Mouse (Mus musculus): ENCODE data around the gene Rasgrf1. TPM values are rescaled to one million over a fixed set of nuclear protein-coding genes. Genes with fewer than 3 reads are reported as not detected.

Gene Rasgrf1
- total and polyA plus RNA-seq, 3 experiments, result not detected

DNA sequence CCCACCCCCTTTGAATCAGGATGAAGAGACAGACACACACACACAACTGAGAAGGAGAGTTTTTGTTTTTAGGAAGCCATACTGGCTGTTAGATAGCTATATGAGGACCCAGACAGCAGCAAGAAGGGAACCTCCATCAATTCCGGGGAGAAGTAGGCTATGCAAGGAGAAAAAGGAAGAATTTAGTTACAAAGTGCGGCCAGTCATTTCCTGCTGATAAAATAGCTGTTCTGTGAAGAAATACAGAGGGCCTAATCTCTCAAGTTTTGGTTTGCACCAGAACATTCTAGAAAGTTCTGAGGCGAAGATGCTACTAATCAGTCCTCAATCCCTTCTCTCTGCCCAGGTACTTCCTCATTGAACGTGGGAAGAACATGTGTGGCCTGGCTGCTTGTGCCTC, 165.6 kb downstream of the Rasgrf1 start:
- Histone ChIP-seq H3K36me3 (replicated peaks in 1 of 2; ENCODE audit: control insufficient read depth in 1 of 2, insufficient read depth in 1 of 2, low read length in 1 of 2) (peaks cover 49 to 61% of the 10 kb centered on the region in 2 experiments), H3K4me2 (ENCODE audit: insufficient read depth, low read depth, poor library complexity, severe bottlenecking) (no peak overlapping the region), H3K4me3 (replicated peaks in 1 of 3; ENCODE audit: low read depth in 2 of 3, low read length in 2 of 3, poor library complexity in 1 of 3) (no peak overlapping the region), H3K27me3 (replicated peaks) (no peaks in the 10 kb centered on the region), H3K79me2 (replicated peaks; ENCODE audit: control insufficient read depth, extremely low read depth, insufficient read depth, poor library complexity, severe bottlenecking) (no peaks in the 10 kb centered on the region), H3K4me1 (ENCODE audit: control insufficient read depth in 1 of 2, insufficient read depth in 2 of 2) (peaks cover 0 to 8% of the 10 kb centered on the region in 2 experiments; a peak in 2 of 4 replicates), H3K9me3 (replicated peaks; ENCODE audit: low read length) (no peaks in the 10 kb centered on the region), H3K27ac (ENCODE audit: insufficient read depth, low read depth) (no peak overlapping the region), H3K9ac (ENCODE audit: insufficient read depth, low read depth) (no peak overlapping the region)
- in situ Hi-C loops (cut with MboI; ENCODE audit: low pct_ligation_motif_present, low pct_unique_long_range_greater_than_20kb, low sequenced_read_pairs), result no loop called here
- DNase-seq (ENCODE audit: extremely low read depth), result no peak
- dilution Hi-C loops (cut with MboI; ENCODE audit: extremely low pct_ligation_motif_present, extremely low pct_unique_long_range_greater_than_20kb, low sequenced_read_pairs), result no loop called here
- TF ChIP-seq USF2 (conservative IDR thresholded peaks at IDR 0.05; ENCODE audit: low read depth, low read length) (no peak), CTCF (conservative IDR thresholded peaks at IDR 0.05 in 1 of 2, IDR thresholded peaks at IDR 0.05 in 1 of 2; ENCODE audit: low read depth in 2 of 2, low read length in 2 of 2) (no peak), GABPA (IDR thresholded peaks at IDR 0.05; ENCODE audit: insufficient replicate concordance, low read depth, low read length) (no peak), ELF1 (IDR thresholded peaks at IDR 0.05; ENCODE audit: low read depth, low read length) (no peak), JUN (IDR thresholded peaks at IDR 0.05; ENCODE audit: insufficient read depth, low read depth, low read length) (no peak), JUND (conservative IDR thresholded peaks at IDR 0.05; ENCODE audit: low read depth, low read length) (no peak), ZKSCAN1 (IDR thresholded peaks at IDR 0.05; ENCODE audit: borderline replicate concordance, low read depth, low read length) (no peak), RAD21 (IDR thresholded peaks at IDR 0.05; ENCODE audit: low read depth, low read length) (no peak), E2F4 (IDR thresholded peaks at IDR 0.05; ENCODE audit: insufficient replicate concordance, low read depth, low read length) (no peak), POLR2AphosphoS2 (IDR thresholded peaks at IDR 0.05; ENCODE audit: low read depth, low read length) (no peak)

GRCm38 (mm10) chr9:90076131-90076530, 166.4 kb downstream of the Rasgrf1 start:
- Histone ChIP-seq H3K36me3 (replicated peaks in 1 of 2; ENCODE audit: control insufficient read depth in 1 of 2, insufficient read depth in 1 of 2, low read length in 1 of 2) (peaks cover 41 to 53% of the 10 kb centered on the region in 2 experiments), H3K4me2 (ENCODE audit: insufficient read depth, low read depth, poor library complexity, severe bottlenecking) (no peak overlapping the region), H3K9ac (ENCODE audit: insufficient read depth, low read depth) (no peak overlapping the region), H3K4me3 (replicated peaks in 1 of 3; ENCODE audit: low read depth in 2 of 3, low read length in 2 of 3, poor library complexity in 1 of 3) (no peak overlapping the region), H3K4me1 (ENCODE audit: control insufficient read depth in 1 of 2, insufficient read depth in 2 of 2) (peaks cover 0 to 6% of the 10 kb centered on the region in 2 experiments; a peak in 2 of 4 replicates), H3K27ac (ENCODE audit: insufficient read depth, low read depth) (no peak overlapping the region), H3K9me3 (replicated peaks; ENCODE audit: low read length) (no peaks in the 10 kb centered on the region), H3K27me3 (replicated peaks) (no peaks in the 10 kb centered on the region), H3K79me2 (replicated peaks; ENCODE audit: control insufficient read depth, extremely low read depth, insufficient read depth, poor library complexity, severe bottlenecking) (no peaks in the 10 kb centered on the region)
- DNase-seq (ENCODE audit: extremely low read depth), result no peak
- in situ Hi-C loops (cut with MboI; ENCODE audit: low pct_ligation_motif_present, low pct_unique_long_range_greater_than_20kb, low sequenced_read_pairs), result no loop called here
- no peak for TF ChIP-seq ETS1 (conservative IDR thresholded peaks at IDR 0.05; ENCODE audit: low read depth, low read length)
- no peak for TF ChIP-seq NRF1 (IDR thresholded peaks at IDR 0.05; ENCODE audit: low read depth, low read length)
- TF ChIP-seq E2F4 (IDR thresholded peaks at IDR 0.05; ENCODE audit: insufficient replicate concordance, low read depth, low read length), result no peak
- TF ChIP-seq EP300 (IDR thresholded peaks at IDR 0.05; ENCODE audit: low read length), result no peak
- no peak for TF ChIP-seq CHD2 (IDR thresholded peaks at IDR 0.05; ENCODE audit: low read length)
- TF ChIP-seq MYC (IDR thresholded peaks at IDR 0.05; ENCODE audit: low read depth, low read length), result no peak
- no peak for TF ChIP-seq USF2 (conservative IDR thresholded peaks at IDR 0.05; ENCODE audit: low read depth, low read length)
- no peak for TF ChIP-seq TBP (conservative IDR thresholded peaks at IDR 0.05; ENCODE audit: low read depth, low read length)
- no peak for TF ChIP-seq POLR2A (IDR thresholded peaks at IDR 0.05; ENCODE audit: low read depth, low read length)
- no peak for TF ChIP-seq JUN (IDR thresholded peaks at IDR 0.05; ENCODE audit: insufficient read depth, low read depth, low read length)
- dilution Hi-C loops (cut with MboI; ENCODE audit: extremely low pct_ligation_motif_present, extremely low pct_unique_long_range_greater_than_20kb, low sequenced_read_pairs), result no loop called here

Other genes with a start within 250 kb of the Rasgrf1 start
- 71.5 and 84.0 TPM in 2 replicates for gene Tmed3, start 204.8 kb upstream of the Rasgrf1 start, total RNA-seq (2012; rRNA removed)
- gene Tmed3, start 204.8 kb upstream of the Rasgrf1 start, total RNA-seq (2014; rRNA removed), result 76.9 and 80.9 TPM in 2 replicates
- gene Tmed3, start 204.8 kb upstream of the Rasgrf1 start, polyA plus RNA-seq (2012; ENCODE audit: insufficient read length, low read depth), result 55.0 and 55.4 TPM in 2 replicates
- gene Ankrd34c, start 171.4 kb upstream of the Rasgrf1 start, total RNA-seq (2012; rRNA removed), result not detected in 2 replicates
- not detected in 2 replicates for gene Ankrd34c, start 171.4 kb upstream of the Rasgrf1 start, total RNA-seq (2014; rRNA removed)
- not detected in 2 replicates for gene Ankrd34c, start 171.4 kb upstream of the Rasgrf1 start, polyA plus RNA-seq (2012; ENCODE audit: insufficient read length, low read depth)
- gene Ctsh, start 144.2 kb downstream of the Rasgrf1 start, total RNA-seq (2012; rRNA removed), result 133 and 168 TPM in 2 replicates
- gene Ctsh, start 144.2 kb downstream of the Rasgrf1 start, total RNA-seq (2014; rRNA removed), result 244 and 256 TPM in 2 replicates
- gene Ctsh, start 144.2 kb downstream of the Rasgrf1 start, polyA plus RNA-seq (2012; ENCODE audit: insufficient read length, low read depth), result 267 and 316 TPM in 2 replicates
- gene Morf4l1, start 204.9 kb downstream of the Rasgrf1 start, total RNA-seq (2012; rRNA removed), result 127 and 139 TPM in 2 replicates
- 219 and 225 TPM in 2 replicates for gene Morf4l1, start 204.9 kb downstream of the Rasgrf1 start, total RNA-seq (2014; rRNA removed)
- 233 and 294 TPM in 2 replicates for gene Morf4l1, start 204.9 kb downstream of the Rasgrf1 start, polyA plus RNA-seq (2012; ENCODE audit: insufficient read length, low read depth)